In the genomic region with DNA sequence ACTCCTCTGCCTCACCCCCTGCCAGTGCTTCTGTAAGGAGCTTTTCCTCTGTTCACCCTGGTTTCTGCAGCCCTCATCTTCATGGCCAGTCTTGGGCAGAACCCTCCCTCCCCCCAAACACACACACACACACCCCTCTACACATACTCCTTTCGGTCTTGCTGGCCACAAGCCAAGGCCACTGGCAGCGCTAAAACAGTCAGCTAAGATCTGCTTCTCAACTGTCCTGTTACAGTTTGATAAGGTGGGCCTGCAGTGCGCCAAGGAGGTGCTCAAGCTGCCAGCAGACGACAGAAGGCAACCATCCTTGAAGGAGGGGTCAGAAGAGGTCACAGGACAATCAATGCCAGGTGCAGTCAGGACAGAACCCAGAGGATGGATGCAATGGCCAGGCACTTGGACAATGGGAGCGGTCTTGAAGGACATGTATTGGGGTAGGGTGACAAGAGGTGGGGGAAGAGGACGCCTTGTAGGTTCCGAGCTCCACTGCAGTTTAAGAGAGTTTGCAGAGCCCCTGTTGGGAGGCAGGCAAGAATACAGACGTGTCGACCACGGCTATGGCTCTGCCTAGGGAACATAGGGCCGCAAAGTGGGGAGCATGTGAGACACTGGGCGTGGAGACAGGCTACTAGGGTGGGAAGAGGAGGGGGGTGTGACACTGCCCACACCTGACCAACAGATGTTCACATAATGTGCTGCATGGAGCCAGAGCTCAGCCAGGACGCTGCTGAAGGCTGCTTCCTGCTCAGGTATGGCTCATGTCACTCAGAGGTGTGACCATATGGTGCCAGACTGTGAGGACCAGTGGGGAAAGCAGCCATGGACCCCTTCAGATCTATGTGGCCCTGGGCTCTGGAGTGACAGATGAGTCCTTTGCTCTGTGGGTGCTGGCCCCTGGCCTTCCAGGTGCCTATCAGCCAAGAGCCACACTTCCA, we compare ENCODE assay signal across 10 mouse cellular contexts. TPM values are rescaled to one million over a fixed set of nuclear protein-coding genes. Genes with fewer than 3 reads are reported as not detected.
A peak's percentile ranks its signal among the peaks of the same experiment; 100 is the strongest.
DNase-seq lines count a peak whose midpoint lies in the region; ATAC-seq and TF ChIP-seq lines count a peak whose summit lies in the region.
"Had no signal": no experiment of that assay in that cellular context is flagged by ENCODE, and none has a peak within 500 bp of the region (broad histone marks: within the 10 kb centered on the region; RNA-seq: fewer than 3 reads in every experiment).

No protein-coding gene starts in this region.

- TF ChIP-seq CTCF in cortical plate, adult 2 months (IDR thresholded peaks at IDR 0.05; ENCODE audit: extremely low read depth, insufficient read depth, low read length): no peak

- ATAC-seq in stomach, embryonic 16.5 days (ENCODE audit: insufficient read depth, low FRiP score): 0 out of 2 replicates have a peak, but pooled peaks have one; percentile 1
- no peak for ATAC-seq in megakaryocyte, adult 5-6 weeks (ENCODE audit: poor library complexity, severe bottlenecking)

- DNase-seq in heart, postnatal 4 days: peak; percentile 40
- DNase-seq in heart, postnatal 10 days: no peak
- DNase-seq in ovary, adult 18-20 months (ENCODE audit: low spot score): peak; percentile 59
- no peak for DNase-seq in ovary, postnatal 10 days (ENCODE audit: low spot score)
- DNase-seq in natural killer cell, adult 2 months (ENCODE audit: low spot score in 2 of 2): no peak
- DNase-seq: kidney, adult 9 months had no signal

- no peak overlapping the region for H3K4me2 ChIP-seq in stomach, embryonic 16.5 days (ENCODE audit: low read depth, low read length)
- H3K4me2 ChIP-seq: limb, embryonic 12.5 days had no signal

- peaks cover 9% of the 10 kb centered on the region; the same call in 1 of the 2 replicates for H3K36me3 ChIP-seq in stomach, embryonic 16.5 days (ENCODE audit: control insufficient read depth, insufficient read depth, low read length)

- H3K4me1 ChIP-seq in cortical plate, adult 2 months (ENCODE audit: control insufficient read depth, insufficient read depth, low read length): peaks cover 9% of the 10 kb centered on the region
- H3K4me1 ChIP-seq in stomach, embryonic 16.5 days (ENCODE audit: control insufficient read depth, insufficient read depth, low read length): peaks cover 17% of the 10 kb centered on the region

- H3K9ac ChIP-seq in stomach, embryonic 16.5 days (ENCODE audit: low read length): no peak overlapping the region
- H3K9ac ChIP-seq: limb, embryonic 12.5 days had no signal

- intact Hi-C loops in heart, postnatal 10 days (cut with DNase I): no loop called here

- no peaks in the 10 kb centered on the region; the same call in 1 of the 2 replicates for H3K9me3 ChIP-seq in stomach, embryonic 16.5 days (replicated peaks; ENCODE audit: control insufficient read depth, low read length)

- WGBS in stomach, embryonic 16.5 days: 64% methylated on average over 13 of the region's 13 CpGs

- no peaks in the 10 kb centered on the region for H3K27me3 ChIP-seq in stomach, embryonic 16.5 days (ENCODE audit: control insufficient read depth, insufficient read depth, low read length)
- H3K27me3 ChIP-seq: limb, embryonic 12.5 days had no signal

- no peak overlapping the region for H3K4me3 ChIP-seq in cortical plate, adult 2 months (ENCODE audit: insufficient read depth, low read length)
- no peak overlapping the region for H3K4me3 ChIP-seq in stomach, embryonic 16.5 days (replicated peaks; ENCODE audit: low read length)
- H3K4me3 ChIP-seq: limb, embryonic 12.5 days had no signal

- TF ChIP-seq POLR2A in cortical plate, adult 2 months (IDR thresholded peaks at IDR 0.05; ENCODE audit: extremely low read depth, insufficient read depth, low read length): peak; percentile 9; the same call in 1 of the 2 replicates

- no peak overlapping the region for H3K27ac ChIP-seq in cortical plate, adult 2 months (ENCODE audit: insufficient read depth, low read length)
- no peak overlapping the region for H3K27ac ChIP-seq in stomach, embryonic 16.5 days (ENCODE audit: low read length)
- H3K27ac ChIP-seq: limb, embryonic 12.5 days had no signal

RNA-seq across cellular contexts. Expression of gene Npcd, which starts 11.5 kb away (rescaled TPM):
- 1 to 10 TPM; 1.3 to 1.5 TPM for total RNA-seq in heart, postnatal 4 days (2021)
- 1 to 10 TPM in 1 of 2 experiments, under 1 TPM in 1; 0.74 to 1.8 TPM for total RNA-seq in heart, postnatal 10 days (2021)
- 2.4 and 3.0 TPM in 2 replicates for polyA plus RNA-seq in cortical plate, adult 2 months (2012; rRNA removed)
- polyA plus RNA-seq in stomach, embryonic 16.5 days (2015; fragmentation: Nextera tagmentation; extraction: Ambion mirVana): 0.19 TPM in 1 of 2 replicates, not detected in the other
- total RNA-seq in megakaryocyte, adult 5-6 weeks (2015): not detected in 2 replicates
- not detected in 2 replicates for total RNA-seq in megakaryocyte, adult 5-6 weeks (2017)
- polyA plus RNA-seq: limb, embryonic 12.5 days had no signal

RNA-seq across cellular contexts. Expression of gene Cbx6, which starts 12.0 kb away (rescaled TPM):
- total RNA-seq in heart, postnatal 4 days (2021): 10 to 100 TPM; 53.1 to 57.5 TPM
- 10 to 100 TPM; 40.7 to 48.7 TPM for total RNA-seq in heart, postnatal 10 days (2021)
- polyA plus RNA-seq in cortical plate, adult 2 months (2012; rRNA removed): 295 and 320 TPM in 2 replicates
- 75.6 and 77.2 TPM in 2 replicates for polyA plus RNA-seq in stomach, embryonic 16.5 days (2015; fragmentation: Nextera tagmentation; extraction: Ambion mirVana)
- 2.3 and 3.9 TPM in 2 replicates for total RNA-seq in megakaryocyte, adult 5-6 weeks (2015)
- total RNA-seq in megakaryocyte, adult 5-6 weeks (2017): 3.5 and 6.7 TPM in 2 replicates

RNA-seq across cellular contexts. Expression of gene Nptxr, which starts 18.0 kb away (rescaled TPM):
- total RNA-seq in heart, postnatal 4 days (2021): 1 to 10 TPM; 5.8 to 6.0 TPM
- total RNA-seq in heart, postnatal 10 days (2021): 1 to 10 TPM; 3.8 to 4.1 TPM
- polyA plus RNA-seq in cortical plate, adult 2 months (2012; rRNA removed): 293 and 298 TPM in 2 replicates
- 2.5 and 2.8 TPM in 2 replicates for polyA plus RNA-seq in stomach, embryonic 16.5 days (2015; fragmentation: Nextera tagmentation; extraction: Ambion mirVana)
- 0.33 and 1.3 TPM in 2 replicates for total RNA-seq in megakaryocyte, adult 5-6 weeks (2015)
- 0.44 and 0.49 TPM in 2 replicates for total RNA-seq in megakaryocyte, adult 5-6 weeks (2017)

RNA-seq across cellular contexts. Expression of gene Dnal4, which starts 44.9 kb away (rescaled TPM):
- 10 to 100 TPM; 22.3 to 25.1 TPM for total RNA-seq in heart, postnatal 4 days (2021)
- 10 to 100 TPM; 20.2 to 22.9 TPM for total RNA-seq in heart, postnatal 10 days (2021)
- polyA plus RNA-seq in cortical plate, adult 2 months (2012; rRNA removed): 71.5 and 72.4 TPM in 2 replicates
- 48.4 and 51.2 TPM in 2 replicates for polyA plus RNA-seq in stomach, embryonic 16.5 days (2015; fragmentation: Nextera tagmentation; extraction: Ambion mirVana)
- total RNA-seq in megakaryocyte, adult 5-6 weeks (2015): 13.9 and 14.1 TPM in 2 replicates
- 9.6 and 12.3 TPM in 2 replicates for total RNA-seq in megakaryocyte, adult 5-6 weeks (2017)

Comparison
In these comparisons a context has a peak if more than half of its experiments do, and no peak if none do; other contexts are left out.
1. DNase-seq: peak in heart, postnatal 4 days (single experiment) and ovary, adult 18-20 months (single experiment); none in heart, postnatal 10 days (0 of 2), ovary, postnatal 10 days (single experiment) and natural killer cell, adult 2 months (0 of 2).
2. RNA of gene Cbx6, which starts 12.0 kb away (total RNA-seq): 53.1 to 57.5 TPM in heart, postnatal 4 days and 40.7 to 48.7 TPM in heart, postnatal 10 days; 2.3 to 6.7 TPM in megakaryocyte, adult 5-6 weeks; every median in the first group is over 4 times any median in the second.